Mouse (Mus musculus): ENCODE data around the gene Lpgat1. TPM values are rescaled to one million over a fixed set of nuclear protein-coding genes. Genes with fewer than 3 reads are reported as not detected.

The Lpgat1 gene
- polyA plus RNA-seq, 1 experiment from 2014 or later = 96.9 TPM

DNA sequence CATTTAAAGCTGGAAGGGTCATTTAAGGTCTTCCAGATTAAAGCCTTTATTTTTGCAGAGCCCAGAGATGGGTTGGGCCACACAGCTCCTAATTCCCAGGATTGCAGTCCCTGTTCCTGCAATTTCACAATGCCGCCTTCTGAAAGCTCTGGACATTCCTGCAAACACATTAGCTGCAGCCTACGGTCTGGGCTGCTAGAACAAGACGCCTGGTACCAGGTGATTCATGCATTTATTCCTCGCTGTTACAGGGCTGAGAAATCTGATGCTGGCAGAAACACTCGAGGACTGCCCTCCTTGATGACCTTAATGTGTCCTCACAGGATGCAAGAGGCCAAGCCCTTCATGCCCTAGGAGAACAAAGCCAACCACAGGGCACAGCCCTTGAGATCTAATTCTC is 97.3 kb downstream of the Lpgat1 start:
- in situ Hi-C loops (cut with MboI; ENCODE audit: low pct_unique_long_range_greater_than_20kb) = loop anchor here (5.0 to 25.0 kb wide), 3 partner anchors 93 to 453 kb away; no protein-coding TSS in a partner anchor
- DNase-seq (ENCODE audit: low read depth, low spot score) (no peak), ATAC-seq (no peak)
- no peak for TF ChIP-seq CTCF (IDR thresholded peaks at IDR 0.05)
- ChIA-PET POLR2A (no interaction called here), CTCF (interaction anchor here (0.8 to 2.2 kb wide), 4 partner anchors 11 to 239 kb away, joined by 3 to 5 read pairs (median 3); no protein-coding TSS in a partner anchor)
- no peaks in the 10 kb centered on the region for H3K27me3 ChIP-seq

- in situ Hi-C loops (cut with MboI; ENCODE audit: low pct_unique_long_range_greater_than_20kb) = loop anchor here (5.0 to 25.0 kb wide), 3 partner anchors 94 to 454 kb away; no protein-coding TSS in a partner anchor
- TF ChIP-seq CTCF (IDR thresholded peaks at IDR 0.05) = no peak
- CTCF ChIA-PET = interaction anchor here (1.1 to 7.2 kb wide), 3 partner anchors 8 to 240 kb away, joined by 3 to 47 read pairs (median 3); partner anchors contain the start of genes Dtl and Ints7
- no peaks in the 10 kb centered on the region for H3K27me3 ChIP-seq
- POLR2A ChIA-PET = interaction anchor here (2.1 kb wide), 1 partner anchor 241 kb away, joined by 9 read pairs; the partner anchor contains the start of genes Dtl and Ints7
- DNase-seq (ENCODE audit: low read depth, low spot score) (no peak), ATAC-seq (no peak)
Measured at GRCm38 (mm10) chr1:191816596-191816995, 99.0 kb downstream of the Lpgat1 start.

DNA sequence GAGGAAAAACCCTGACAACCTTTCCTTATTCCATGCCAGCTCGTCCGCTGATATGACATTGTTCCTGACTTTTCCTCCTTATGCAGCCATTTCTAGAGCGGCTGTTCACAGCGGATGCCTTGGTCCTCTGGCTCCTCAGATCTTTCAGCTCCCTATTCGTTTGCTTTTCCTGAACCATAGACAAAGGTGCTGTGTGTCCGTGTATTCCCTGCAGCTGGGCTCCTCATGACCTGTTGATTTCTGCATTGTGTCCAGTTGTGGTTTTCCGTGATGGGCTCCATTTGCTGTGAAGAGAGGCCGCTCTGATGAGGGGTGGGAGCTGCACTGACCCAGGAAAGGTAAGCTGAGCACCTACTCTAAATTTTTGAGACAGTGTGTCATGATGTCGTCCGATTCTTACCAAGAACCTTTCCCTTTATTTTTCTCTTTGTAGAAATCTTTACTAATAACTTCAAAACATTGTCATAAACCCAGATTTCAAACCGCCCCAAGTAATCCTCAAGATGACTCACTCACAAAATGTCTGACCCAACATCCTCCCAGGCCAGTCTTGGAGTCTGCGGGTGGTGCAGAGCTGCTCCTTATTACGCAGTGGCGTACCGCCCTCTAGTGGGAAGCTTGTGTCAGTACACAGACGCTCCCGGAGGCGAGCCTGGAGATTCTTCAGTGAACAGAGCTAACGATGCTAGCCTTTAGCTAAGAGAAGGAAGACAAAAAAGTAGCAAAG is 99.9 kb downstream of the Lpgat1 start:
- CTCF ChIA-PET = interaction anchor here (0.6 to 7.2 kb wide), 25 partner anchors 9 to 518 kb away, joined by 3 to 70 read pairs (median 4); partner anchors contain the start of genes Dtl and Ints7
- TF ChIP-seq CTCF (IDR thresholded peaks at IDR 0.05) = no peak
- in situ Hi-C loops (cut with MboI; ENCODE audit: low pct_unique_long_range_greater_than_20kb) = loop anchor here (5.0 to 25.0 kb wide), 3 partner anchors 95 to 455 kb away; no protein-coding TSS in a partner anchor
- ATAC-seq = peak; percentile 80
- DNase-seq (ENCODE audit: low read depth, low spot score) = no peak
- POLR2A ChIA-PET = interaction anchor here (0.8 to 2.1 kb wide), 2 partner anchors 87 to 242 kb away, joined by 5 to 9 read pairs; partner anchors contain the start of genes Dtl and Ints7
- H3K27me3 ChIP-seq = no peaks in the 10 kb centered on the region

DNA sequence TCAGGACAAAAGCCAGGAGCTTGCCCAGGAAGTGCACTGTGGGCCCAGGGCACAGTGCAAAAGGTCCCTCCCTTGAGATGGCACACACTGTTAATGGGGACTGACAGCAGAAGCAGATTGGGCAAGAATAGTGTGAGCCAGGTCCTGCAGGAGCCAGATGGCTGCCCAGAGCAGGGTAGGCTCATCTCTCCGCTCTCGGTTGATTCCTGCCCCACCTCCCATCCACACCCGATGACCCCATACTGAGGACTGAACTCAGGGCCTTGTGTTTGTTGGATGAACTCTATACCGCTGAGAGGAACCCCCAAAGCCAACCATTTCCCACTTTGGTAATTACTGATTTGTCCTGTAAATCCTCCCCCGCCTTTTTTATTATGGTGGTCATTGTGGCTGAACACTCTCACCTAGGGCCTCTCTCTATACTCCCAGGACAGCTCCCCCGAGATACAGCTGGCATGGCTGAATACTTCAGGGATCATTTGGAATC is 100.6 kb downstream of the Lpgat1 start:
- ChIA-PET CTCF (interaction anchor here (0.6 to 7.2 kb wide), 24 partner anchors 9 to 519 kb away, joined by 3 to 70 read pairs (median 4); partner anchors contain the start of genes Dtl and Ints7), POLR2A (interaction anchor here (0.8 to 2.1 kb wide), 2 partner anchors 87 to 242 kb away, joined by 5 to 9 read pairs; partner anchors contain the start of genes Dtl and Ints7)
- ATAC-seq (peak; percentile 22), DNase-seq (ENCODE audit: low read depth, low spot score) (no peak)
- in situ Hi-C loops (cut with MboI; ENCODE audit: low pct_unique_long_range_greater_than_20kb) = loop anchor here (5.0 to 25.0 kb wide), 3 partner anchors 96 to 456 kb away; no protein-coding TSS in a partner anchor
- H3K27me3 ChIP-seq = no peaks in the 10 kb centered on the region
- TF ChIP-seq CTCF (IDR thresholded peaks at IDR 0.05) = no peak

GRCm38 (mm10) chr1:191819026-191819425 is 101.4 kb downstream of the Lpgat1 start:
- H3K27me3 ChIP-seq = no peaks in the 10 kb centered on the region
- in situ Hi-C loops (cut with MboI; ENCODE audit: low pct_unique_long_range_greater_than_20kb) = loop anchor here (5.0 to 25.0 kb wide), 3 partner anchors 97 to 457 kb away; no protein-coding TSS in a partner anchor
- ATAC-seq (no peak), DNase-seq (ENCODE audit: low read depth, low spot score) (no peak)
- TF ChIP-seq CTCF (IDR thresholded peaks at IDR 0.05) = no peak
- POLR2A ChIA-PET = no interaction called here
- CTCF ChIA-PET = interaction anchor here (1.2 to 7.2 kb wide), 5 partner anchors 16 to 256 kb away, joined by 4 to 70 read pairs (median 5); partner anchors contain the start of genes Dtl and Ints7

- in situ Hi-C loops (cut with MboI; ENCODE audit: low pct_unique_long_range_greater_than_20kb) = loop anchor here (25.0 kb wide), 1 partner anchor 459 kb away; no protein-coding TSS in a partner anchor
- POLR2A ChIA-PET = no interaction called here
- TF ChIP-seq CTCF (IDR thresholded peaks at IDR 0.05) = no peak
- CTCF ChIA-PET = interaction anchor here (5.3 to 7.2 kb wide), 2 partner anchors 238 to 244 kb away, joined by 47 to 70 read pairs; partner anchors contain the start of genes Dtl and Ints7
- ATAC-seq = no peak
- no peaks in the 10 kb centered on the region for H3K27me3 ChIP-seq
- no peak for DNase-seq (ENCODE audit: low read depth, low spot score)
Measured at GRCm38 (mm10) chr1:191820951-191821325, 103.3 kb downstream of the Lpgat1 start.

GRCm38 (mm10) chr1:191821326-191822091 is 103.9 kb downstream of the Lpgat1 start, which contains the start of gene Nek2:
Gene Nek2, plus strand, starts transcription at chr1:191821444.
- in situ Hi-C loops (cut with MboI; ENCODE audit: low pct_unique_long_range_greater_than_20kb) = loop anchor here (25.0 kb wide), 1 partner anchor 459 kb away; no protein-coding TSS in a partner anchor
- ChIA-PET POLR2A (no interaction called here), CTCF (interaction anchor here (5.3 to 7.2 kb wide), 2 partner anchors 238 to 245 kb away, joined by 47 to 70 read pairs; partner anchors contain the start of genes Dtl and Ints7)
- TF ChIP-seq CTCF (IDR thresholded peaks at IDR 0.05) = no peak
- ATAC-seq (peak; percentile 86), DNase-seq (ENCODE audit: low read depth, low spot score) (peak; percentile 89)
- no peaks in the 10 kb centered on the region for H3K27me3 ChIP-seq

- ChIA-PET CTCF (interaction anchor here (1.3 to 4.6 kb wide), 4 partner anchors 47 to 264 kb away, joined by 3 to 37 read pairs (median 10); partner anchors contain the start of gene Traf5), POLR2A (interaction anchor here (0.7 kb wide), 1 partner anchor 57 kb away, joined by 3 read pairs; no protein-coding TSS in a partner anchor)
- in situ Hi-C loops (cut with MboI; ENCODE audit: low pct_unique_long_range_greater_than_20kb) = loop anchor here (25.0 kb wide), 1 partner anchor 883 kb away; no protein-coding TSS in a partner anchor
- DNase-seq (ENCODE audit: low read depth, low spot score) (no peak), ATAC-seq (no peak)
- TF ChIP-seq CTCF (IDR thresholded peaks at IDR 0.05) = no peak
- H3K27me3 ChIP-seq = no peaks in the 10 kb centered on the region
Measured at GRCm38 (mm10) chr1:191829124-191829523, 111.5 kb downstream of the Lpgat1 start.

GRCm38 (mm10) chr1:191833396-191833795 is 115.8 kb downstream of the Lpgat1 start:
- POLR2A ChIA-PET = no interaction called here
- no peaks in the 10 kb centered on the region for H3K27me3 ChIP-seq
- in situ Hi-C loops (cut with MboI; ENCODE audit: low pct_unique_long_range_greater_than_20kb) = loop anchor here (5.0 to 25.0 kb wide), 4 partner anchors 81 to 879 kb away; no protein-coding TSS in a partner anchor
- DNase-seq (ENCODE audit: low read depth, low spot score) = no peak
- ATAC-seq = no peak
- CTCF ChIA-PET = interaction anchor here (2.3 to 4.1 kb wide), 3 partner anchors 122 to 261 kb away, joined by 10 to 60 read pairs (median 53); partner anchors contain the start of gene Traf5
- no peak for TF ChIP-seq CTCF (IDR thresholded peaks at IDR 0.05)

Other genes with a start within 250 kb of the Lpgat1 start
- gene Dtl, start 142.3 kb upstream of the Lpgat1 start, polyA plus RNA-seq (2021) = 12.7 TPM
- gene Ints7, start 142.2 kb upstream of the Lpgat1 start, polyA plus RNA-seq (2021) = 25.7 TPM
- gene Nek2, start 103.6 kb downstream of the Lpgat1 start, polyA plus RNA-seq (2021) = 34.7 TPM
- 17.4 TPM for gene Slc30a1, start 188.9 kb downstream of the Lpgat1 start, polyA plus RNA-seq (2021)

All from Patski (cell line).